Mouse (Mus musculus): Measurements from ENCODE around the gene Tulp3. TPM values are rescaled to one million over a fixed set of nuclear protein-coding genes. Genes with fewer than 3 reads are reported as not detected.
A peak's percentile ranks its signal among the peaks of the same experiment; 100 is the strongest.

The Tulp3 gene
- total RNA-seq, 2 experiments from 2014 or later, result 20.1 to 21.9 TPM

DNA sequence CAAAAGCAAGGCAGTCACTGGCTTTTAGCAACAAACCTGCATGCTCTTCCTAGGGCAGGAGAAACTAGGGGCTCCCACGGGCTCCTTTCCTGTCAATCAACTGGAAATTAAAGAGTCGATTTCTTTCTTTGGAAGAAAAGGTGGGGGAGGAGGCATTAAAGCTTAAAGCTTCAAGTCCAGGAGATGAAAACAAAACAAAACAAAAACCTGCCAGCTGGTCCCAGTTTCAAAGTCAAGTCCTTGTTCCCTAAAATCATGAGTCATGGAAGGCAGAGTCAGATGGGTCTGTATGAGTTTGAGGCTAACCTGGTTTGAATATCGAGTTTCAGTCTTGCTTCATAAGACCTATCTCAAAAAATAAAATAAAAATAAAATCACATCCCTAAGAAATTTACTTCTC lies 1.5 kb downstream of the Tulp3 start:
- intact Hi-C loops (cut with DNase I), result no loop called here
- Histone ChIP-seq H3K27ac (no peak overlapping the region), H3K4me3 (no peak overlapping the region)
- TF ChIP-seq CTCF (IDR thresholded peaks at IDR 0.05), result no peak
- no peak for DNase-seq (ENCODE audit: extremely low spot score in 1 of 2, low spot score in 2 of 2)

DNA sequence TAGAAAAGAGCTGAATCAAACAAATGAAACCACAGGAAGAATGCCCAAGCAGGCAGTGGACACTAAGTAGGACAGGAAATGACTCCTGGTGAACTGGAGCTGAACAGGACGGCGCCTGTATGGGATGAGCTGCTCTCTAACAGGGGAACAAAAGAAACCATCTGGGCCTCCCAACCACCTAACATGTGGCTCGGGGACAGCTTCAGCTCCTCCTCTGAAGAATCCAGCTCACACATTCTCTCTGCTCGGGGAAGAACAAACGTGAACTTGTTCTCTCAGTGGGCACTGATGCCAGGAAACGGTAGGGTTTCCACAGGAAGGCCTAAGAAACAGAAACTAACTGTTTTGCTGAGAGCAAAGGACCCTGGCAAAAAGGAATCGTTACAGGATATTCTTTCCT lies 5.9 kb downstream of the Tulp3 start:
- intact Hi-C loops (cut with DNase I), result no loop called here
- no peak for DNase-seq (ENCODE audit: extremely low spot score in 1 of 2, low spot score in 2 of 2)

DNA sequence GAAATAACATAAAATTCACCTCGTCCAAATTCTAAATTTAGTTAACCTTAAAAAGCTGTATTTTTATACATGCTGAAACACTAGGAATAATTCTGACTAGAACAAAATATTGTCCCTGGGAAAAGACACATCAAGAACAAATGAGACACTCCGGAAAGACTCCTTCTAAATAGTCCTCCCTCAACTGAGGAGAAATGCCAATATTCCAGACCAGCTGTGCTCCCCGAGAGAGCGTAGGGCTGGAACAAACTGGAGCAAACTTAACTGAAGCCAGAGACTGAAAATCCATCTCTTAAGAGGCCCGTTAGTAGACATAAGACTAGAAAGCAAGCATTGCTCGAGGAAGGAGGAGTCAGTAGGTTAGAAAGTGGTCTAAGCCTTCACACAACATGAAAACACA lies 8.9 kb downstream of the Tulp3 start:
- TF ChIP-seq CTCF (IDR thresholded peaks at IDR 0.05), result no peak
- DNase-seq (ENCODE audit: extremely low spot score in 1 of 2, low spot score in 2 of 2), result no peak
- intact Hi-C loops (cut with DNase I), result no loop called here
- Histone ChIP-seq H3K27ac (peak overlapping the region; percentile 58), H3K4me3 (no peak overlapping the region)

More for the DNA sequence above, 5.9 kb downstream of the Tulp3 start:
- TF ChIP-seq CTCF (IDR thresholded peaks at IDR 0.05), result no peak
- Histone ChIP-seq H3K4me3 (no peak overlapping the region), H3K27ac (peak overlapping the region; percentile 38)

DNA sequence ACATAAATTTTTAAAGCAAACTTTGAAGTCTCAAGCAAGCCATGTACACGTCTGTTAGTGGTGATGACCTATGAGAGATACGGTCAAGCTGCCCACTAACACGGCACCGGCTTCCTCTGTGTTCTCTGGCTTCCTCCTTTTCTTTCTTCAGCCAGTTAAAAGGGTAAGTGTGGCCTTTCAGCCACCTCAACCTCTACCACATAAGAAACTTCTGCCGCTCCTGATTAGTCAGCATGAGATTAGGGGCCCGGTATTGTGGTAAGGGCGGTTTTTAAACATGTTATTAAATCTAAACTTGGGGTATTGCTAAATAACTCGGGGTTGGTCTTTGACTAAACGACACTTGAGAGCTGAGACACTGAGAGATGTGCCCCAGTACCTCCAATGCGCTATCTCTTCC lies 10.0 kb downstream of the Tulp3 start:
- Histone ChIP-seq H3K4me3 (no peak overlapping the region), H3K27ac (no peak overlapping the region)
- intact Hi-C loops (cut with DNase I), result no loop called here
- TF ChIP-seq CTCF (IDR thresholded peaks at IDR 0.05), result no peak
- no peak for DNase-seq (ENCODE audit: extremely low spot score in 1 of 2, low spot score in 2 of 2)

DNA sequence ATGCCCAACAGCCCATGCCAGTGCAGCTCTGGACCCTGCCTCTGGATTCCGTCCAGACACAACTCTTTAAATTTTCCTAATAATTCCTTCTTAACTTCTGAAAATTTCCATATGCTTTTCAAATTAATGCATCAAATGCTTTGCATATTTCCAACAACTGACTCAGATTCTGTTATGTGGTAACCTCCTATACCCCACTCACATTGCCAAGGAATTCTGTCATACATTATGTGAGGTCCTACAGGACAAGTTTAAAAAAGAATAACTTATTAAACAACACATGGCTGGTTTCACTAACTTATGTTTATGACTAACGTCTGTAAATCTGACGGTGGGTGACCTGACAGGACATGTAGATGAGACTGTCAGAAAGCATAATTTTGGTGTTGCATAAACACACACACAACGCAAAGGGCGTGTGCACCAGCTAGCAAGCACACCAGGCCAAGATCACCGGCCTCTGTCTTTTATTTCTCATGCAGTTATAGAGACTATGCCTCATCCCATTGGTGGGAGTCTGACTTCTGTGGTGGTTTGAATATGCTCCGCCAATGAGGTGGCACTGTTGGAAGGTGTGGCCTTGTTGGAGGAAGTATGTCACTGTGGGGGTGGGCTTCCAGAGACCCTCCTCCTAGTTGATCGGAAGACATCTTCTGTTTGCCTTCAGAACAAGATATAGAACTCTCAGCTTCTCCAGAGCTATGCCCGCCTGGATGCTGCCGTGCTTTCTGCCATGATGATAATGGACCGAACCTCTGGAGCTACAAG lies 13.5 kb downstream of the Tulp3 start:
- DNase-seq (ENCODE audit: extremely low spot score in 1 of 2, low spot score in 2 of 2), result no peak
- intact Hi-C loops (cut with DNase I), result no loop called here
- TF ChIP-seq CTCF (IDR thresholded peaks at IDR 0.05), result no peak
- H3K27ac ChIP-seq, result no peak overlapping the region
- H3K4me3 ChIP-seq, result no peak overlapping the region

DNA sequence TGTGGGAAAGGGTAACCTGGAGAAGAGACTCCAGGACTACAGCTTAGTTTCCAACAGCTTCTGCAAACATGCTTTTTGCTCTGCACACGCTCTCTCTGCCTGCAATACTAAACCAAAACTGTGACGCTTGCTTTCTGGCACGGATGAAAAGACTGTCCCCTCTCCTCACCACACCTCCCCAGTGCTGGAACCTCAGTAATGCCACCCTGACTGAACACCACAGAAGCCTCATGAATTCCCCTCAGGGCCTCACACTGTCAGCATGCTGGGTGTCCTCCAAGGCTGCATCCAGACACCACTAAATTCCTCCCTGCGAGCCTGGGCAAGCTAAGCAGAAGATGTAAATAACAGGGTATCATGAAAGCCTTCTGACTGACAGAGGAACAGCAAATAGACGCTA lies 16.8 kb downstream of the Tulp3 start:
- Histone ChIP-seq H3K4me3 (no peak overlapping the region), H3K27ac (no peak overlapping the region)
- intact Hi-C loops (cut with DNase I), result no loop called here
- DNase-seq (ENCODE audit: extremely low spot score in 1 of 2, low spot score in 2 of 2), result no peak
- TF ChIP-seq CTCF (IDR thresholded peaks at IDR 0.05), result no peak

DNA sequence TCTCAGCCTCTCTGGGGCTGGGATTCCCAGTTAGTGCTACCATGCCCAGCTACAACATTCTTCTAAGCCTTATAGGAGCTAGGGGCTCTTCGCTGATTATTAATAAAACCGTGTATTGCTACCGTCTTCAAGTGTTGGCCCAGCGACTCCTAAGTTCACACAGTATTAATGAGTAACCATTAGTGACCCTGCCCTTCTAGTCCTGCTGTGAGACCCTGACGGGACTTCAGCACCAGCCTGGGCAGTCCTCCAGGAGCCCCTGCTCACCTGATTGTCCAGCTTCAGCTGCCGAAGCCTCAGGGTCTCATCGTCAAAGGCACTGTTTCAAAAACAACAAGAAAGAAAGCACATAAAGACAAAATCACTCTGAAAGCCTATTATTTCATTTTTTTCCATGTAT lies 18.2 kb downstream of the Tulp3 start:
- intact Hi-C loops (cut with DNase I), result no loop called here
- TF ChIP-seq CTCF (IDR thresholded peaks at IDR 0.05), result no peak
- Histone ChIP-seq H3K4me3 (no peak overlapping the region), H3K27ac (no peak overlapping the region)
- DNase-seq (ENCODE audit: extremely low spot score in 1 of 2, low spot score in 2 of 2), result no peak

DNA sequence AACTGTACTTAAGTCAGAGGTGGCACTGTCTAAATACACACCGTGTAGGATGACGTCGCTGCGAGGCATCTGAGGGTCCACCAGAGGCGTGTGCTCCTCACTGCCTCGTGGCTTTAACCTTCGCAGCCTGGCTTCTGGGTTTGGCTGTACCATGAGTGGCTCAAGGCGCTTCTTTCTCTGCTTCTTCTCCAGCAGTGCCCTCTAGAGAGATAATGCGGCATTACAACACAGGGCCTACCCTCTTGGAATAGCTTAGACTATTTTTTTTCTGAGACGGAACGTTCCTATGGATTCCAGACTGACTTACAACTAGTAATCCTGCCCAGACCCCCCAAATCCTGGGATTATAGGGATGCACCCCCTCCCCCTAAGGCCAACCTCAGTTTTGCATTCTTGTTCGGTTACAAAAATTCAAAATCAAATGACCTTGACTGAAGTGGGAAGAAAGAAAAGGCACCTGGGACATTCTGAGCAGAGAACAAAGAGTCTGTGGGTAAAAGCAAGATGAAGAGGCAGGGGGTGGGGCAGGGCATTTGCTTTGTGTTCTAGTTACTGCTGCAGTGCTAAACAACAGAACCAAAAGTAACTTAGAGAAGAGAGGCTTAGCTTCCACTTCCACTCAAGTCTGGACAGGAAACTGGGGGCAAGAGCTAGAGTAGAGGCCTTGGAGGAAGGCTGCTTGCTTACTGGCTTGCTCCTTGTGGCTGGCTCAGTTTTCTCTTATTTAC lies 21.1 kb downstream of the Tulp3 start:
- intact Hi-C loops (cut with DNase I), result no loop called here

DNA sequence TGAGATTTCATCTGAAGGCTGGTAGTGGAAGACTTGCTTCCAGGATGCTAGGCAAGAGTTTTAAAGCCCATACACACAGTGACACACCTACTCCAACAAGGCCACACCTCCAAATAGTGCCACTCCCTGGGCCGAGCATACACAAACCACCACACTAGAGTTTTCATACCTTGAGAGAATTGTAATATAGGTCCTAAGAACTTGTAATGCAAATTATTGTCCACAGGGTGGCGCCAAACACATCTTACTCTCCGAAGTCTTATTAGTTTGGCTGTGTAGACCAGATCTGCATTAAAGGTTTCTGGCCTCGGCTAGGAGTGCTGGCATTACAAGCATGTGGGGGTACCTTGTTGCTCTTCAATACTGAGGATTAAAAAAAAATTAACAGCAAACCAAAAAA lies 37.3 kb downstream of the Tulp3 start:
- DNase-seq (ENCODE audit: extremely low spot score in 1 of 2, low spot score in 2 of 2), result peak; percentile 53 to 59
- no peak overlapping the region for H3K27ac ChIP-seq
- H3K4me3 ChIP-seq, result no peak overlapping the region
- intact Hi-C loops (cut with DNase I), result loop anchor here (1.0 to 2.0 kb wide), 2 partner anchors 41 to 92 kb away; no protein-coding TSS in a partner anchor
- peak; percentile 76 for TF ChIP-seq CTCF (IDR thresholded peaks at IDR 0.05)

More for the DNA sequence above, 21.1 kb downstream of the Tulp3 start:
- no peak overlapping the region for H3K4me3 ChIP-seq
- peak; percentile 69 to 76 for DNase-seq (ENCODE audit: extremely low spot score in 1 of 2, low spot score in 2 of 2)
- H3K27ac ChIP-seq, result no peak overlapping the region
- TF ChIP-seq CTCF (IDR thresholded peaks at IDR 0.05), result peak; percentile 68

DNA sequence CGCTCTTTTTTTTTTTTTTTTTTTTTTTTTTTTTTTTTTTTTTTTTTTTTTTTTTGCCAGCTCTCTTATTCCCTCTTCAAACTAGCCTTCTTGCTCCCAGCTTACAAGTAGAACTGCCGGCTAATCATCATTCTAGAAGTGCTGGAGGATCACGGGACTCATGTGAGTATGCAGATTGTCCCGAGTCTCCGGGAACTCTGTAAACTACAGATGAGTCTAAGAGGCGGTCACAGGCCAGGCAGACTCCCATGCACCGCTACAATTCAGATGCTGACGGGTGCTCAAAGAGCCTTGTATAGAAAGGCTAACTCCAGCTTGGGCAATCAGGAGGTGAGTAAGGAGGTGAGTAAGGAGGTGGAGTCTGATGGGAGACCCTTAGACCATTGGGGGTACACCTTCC lies 40.1 kb downstream of the Tulp3 start:
- DNase-seq (ENCODE audit: extremely low spot score in 1 of 2, low spot score in 2 of 2), result no peak
- intact Hi-C loops (cut with DNase I), result no loop called here
- no peak overlapping the region for H3K4me3 ChIP-seq
- no peak for TF ChIP-seq CTCF (IDR thresholded peaks at IDR 0.05)
- no peak overlapping the region for H3K27ac ChIP-seq

DNA sequence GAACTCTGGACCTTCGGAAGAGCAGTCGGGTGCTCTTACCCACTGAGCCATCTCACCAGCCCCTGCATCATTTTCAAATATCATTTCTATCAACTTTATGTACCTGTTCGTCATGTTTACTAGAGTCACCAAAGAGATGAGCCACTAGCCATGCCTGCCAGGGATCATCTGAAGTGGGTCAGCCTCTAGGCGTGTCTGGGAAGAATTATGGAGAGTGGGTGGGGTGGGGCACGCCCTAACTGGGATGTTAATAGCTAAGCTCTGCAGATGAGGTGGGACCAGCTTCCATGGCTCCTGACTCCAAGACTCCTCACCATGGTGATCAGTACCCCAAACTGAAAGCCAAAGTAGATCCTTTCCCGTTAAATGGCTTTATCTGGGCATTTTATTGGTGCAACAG lies 40.9 kb downstream of the Tulp3 start:
- no peak for DNase-seq (ENCODE audit: extremely low spot score in 1 of 2, low spot score in 2 of 2)
- no peak for TF ChIP-seq CTCF (IDR thresholded peaks at IDR 0.05)
- intact Hi-C loops (cut with DNase I), result no loop called here
- Histone ChIP-seq H3K27ac (no peak overlapping the region), H3K4me3 (no peak overlapping the region)

DNA sequence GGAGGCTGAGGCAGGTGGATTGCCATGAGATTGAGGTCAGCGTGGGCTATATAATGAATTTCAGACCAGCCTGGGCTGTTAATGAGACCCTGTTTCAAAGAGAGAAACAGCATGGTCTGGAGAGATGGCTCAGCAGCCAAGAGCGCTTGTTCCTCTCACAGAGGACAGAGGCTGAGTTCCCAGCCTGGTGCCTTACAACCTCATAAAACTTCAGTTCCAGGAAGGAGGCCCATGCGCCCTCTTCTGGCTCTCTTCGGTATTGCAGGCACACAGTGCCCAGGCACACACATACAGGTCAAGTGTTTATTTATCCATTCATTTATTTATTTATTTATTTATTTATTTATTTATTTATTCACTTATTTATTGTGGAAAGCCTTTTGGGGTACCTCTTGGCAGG lies 47.3 kb downstream of the Tulp3 start:
- Histone ChIP-seq H3K4me3 (no peak overlapping the region), H3K27ac (no peak overlapping the region)
- peak; percentile 77 for TF ChIP-seq CTCF (IDR thresholded peaks at IDR 0.05)
- intact Hi-C loops (cut with DNase I), result loop anchor here (1.0 to 10.0 kb wide), 2 partner anchors 74 to 344 kb away; no protein-coding TSS in a partner anchor
- peak in 1 of 2 experiments; percentile 44 for DNase-seq (ENCODE audit: extremely low spot score in 1 of 2, low spot score in 2 of 2)

Data from left cerebral cortex, adult 2 months (tissue).